Mouse (Mus musculus): ENCODE measurements at regions not wholly inside any gene's neighbourhood (a gene's known extent, or its start where the extent isn't known, plus 50 kb on each side); places are given as distances from the start of the nearest gene placed in this dataset.
A peak's percentile ranks its signal among the peaks of the same experiment; 100 is the strongest.

DNA sequence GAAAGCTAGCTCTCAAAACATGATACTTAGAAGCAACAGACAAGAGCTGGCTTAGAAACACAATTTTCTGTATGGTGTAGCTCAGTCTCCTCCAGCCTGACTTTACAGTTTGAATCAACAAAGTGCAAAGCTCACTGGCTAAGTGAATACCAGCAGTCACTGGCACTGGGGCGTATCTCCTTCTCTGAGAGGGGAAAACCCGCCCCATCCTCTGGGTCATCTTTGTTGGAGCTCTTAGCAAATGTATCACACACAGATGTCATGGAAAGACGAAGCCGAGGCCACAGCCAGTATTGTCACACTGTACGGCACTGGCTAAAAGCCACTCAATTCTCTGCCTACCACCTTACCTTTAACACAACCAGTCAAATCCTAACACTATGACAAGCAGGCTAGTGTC lies 267.8 kb downstream of the Bcor start:
- H3K4me3 ChIP-seq (ENCODE audit: insufficient read depth, low read depth, low read length) = no peak overlapping the region
- H3K27ac ChIP-seq (ENCODE audit: insufficient read depth, low read depth, low read length) = no peak overlapping the region
- no peak for DNase-seq
- TF ChIP-seq CTCF (conservative IDR thresholded peaks at IDR 0.05; ENCODE audit: insufficient read depth, insufficient read length, low read depth, low read length) (no peak), POLR2A (IDR thresholded peaks at IDR 0.05; ENCODE audit: low read depth, low read length) (no peak)
- no peaks in the 10 kb centered on the region for H3K4me1 ChIP-seq (ENCODE audit: control insufficient read depth, insufficient read depth, low read length)
- no peaks in the 10 kb centered on the region for H3K27me3 ChIP-seq (replicated peaks; ENCODE audit: control insufficient read depth, insufficient read depth, low read length)
- 71% methylated on average over 5 of the region's 5 CpGs for WGBS
- H3K36me3 ChIP-seq (ENCODE audit: control insufficient read depth, insufficient read depth, low read length) = no peaks in the 10 kb centered on the region

DNA sequence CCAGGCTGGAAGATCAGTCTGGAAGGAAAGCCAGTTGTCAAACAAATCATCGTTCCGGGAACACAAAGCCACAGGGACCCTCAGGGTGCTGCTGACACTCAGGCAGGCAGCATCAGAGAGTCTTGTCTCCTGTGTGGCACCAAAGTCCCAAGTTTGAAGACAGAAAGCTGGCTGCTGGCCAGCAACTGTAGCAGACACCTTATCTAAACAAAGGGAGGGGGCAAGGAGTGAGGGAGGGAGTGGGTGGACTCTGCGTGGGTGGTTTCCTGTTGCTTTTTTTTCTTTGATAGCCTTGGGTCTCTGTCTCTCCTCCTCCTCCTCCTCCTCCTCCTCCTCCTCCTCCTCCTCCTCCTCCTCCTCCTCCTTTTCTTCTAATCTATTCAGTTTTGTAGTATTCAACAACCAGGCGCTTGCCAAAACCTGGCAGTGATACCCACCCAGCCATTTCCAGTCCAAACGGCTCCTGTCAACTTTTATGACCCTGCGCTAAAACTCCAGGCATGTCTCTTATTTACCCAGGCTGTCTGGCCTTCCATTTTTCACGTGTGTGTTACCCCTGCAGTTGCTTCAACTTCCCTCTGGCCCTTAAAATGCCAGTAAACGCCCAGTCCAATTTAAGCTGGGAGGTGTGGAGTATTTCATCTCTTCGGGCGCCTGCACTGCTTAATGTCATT lies 266.4 kb downstream of the Bcor start:
- H3K27me3 ChIP-seq (replicated peaks; ENCODE audit: control insufficient read depth, insufficient read depth, low read length) = no peaks in the 10 kb centered on the region
- TF ChIP-seq POLR2A (IDR thresholded peaks at IDR 0.05; ENCODE audit: low read depth, low read length) (no peak), CTCF (conservative IDR thresholded peaks at IDR 0.05; ENCODE audit: insufficient read depth, insufficient read length, low read depth, low read length) (no peak)
- no peaks in the 10 kb centered on the region for H3K36me3 ChIP-seq (ENCODE audit: control insufficient read depth, insufficient read depth, low read length)
- DNase-seq = peak; percentile 1
- H3K27ac ChIP-seq (ENCODE audit: insufficient read depth, low read depth, low read length) = no peak overlapping the region
- 55% methylated on average over 9 of the region's 10 CpGs for WGBS
- no peaks in the 10 kb centered on the region for H3K4me1 ChIP-seq (ENCODE audit: control insufficient read depth, insufficient read depth, low read length)
- H3K4me3 ChIP-seq (ENCODE audit: insufficient read depth, low read depth, low read length) = no peak overlapping the region

DNA sequence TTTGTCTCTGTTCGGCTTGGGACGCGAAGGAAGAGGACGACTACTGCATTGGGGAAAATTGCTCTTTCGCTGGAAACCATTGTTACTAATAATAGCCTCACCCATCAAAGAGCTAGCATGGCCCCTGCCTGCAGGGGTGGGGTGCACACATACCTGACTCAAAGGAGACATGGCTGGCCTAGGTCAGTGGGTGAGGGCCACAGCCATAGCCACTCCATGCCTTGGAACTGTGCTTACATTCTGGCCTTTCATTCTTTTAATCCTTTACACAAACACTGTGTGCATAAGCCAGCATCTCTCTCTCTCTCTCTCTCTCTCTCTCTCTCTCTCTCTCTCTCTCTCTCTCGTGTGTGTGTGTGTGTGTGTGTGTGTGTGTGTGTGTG lies 265.9 kb downstream of the Bcor start:
- no peak overlapping the region for H3K4me3 ChIP-seq (ENCODE audit: insufficient read depth, low read depth, low read length)
- WGBS = 56% methylated on average over 5 of the region's 6 CpGs
- no peak for DNase-seq
- no peaks in the 10 kb centered on the region for H3K36me3 ChIP-seq (ENCODE audit: control insufficient read depth, insufficient read depth, low read length)
- TF ChIP-seq POLR2A (IDR thresholded peaks at IDR 0.05; ENCODE audit: low read depth, low read length) = no peak
- no peak for TF ChIP-seq CTCF (conservative IDR thresholded peaks at IDR 0.05; ENCODE audit: insufficient read depth, insufficient read length, low read depth, low read length)
- H3K27ac ChIP-seq (ENCODE audit: insufficient read depth, low read depth, low read length) = no peak overlapping the region
- no peaks in the 10 kb centered on the region for H3K4me1 ChIP-seq (ENCODE audit: control insufficient read depth, insufficient read depth, low read length)
- H3K27me3 ChIP-seq (replicated peaks; ENCODE audit: control insufficient read depth, insufficient read depth, low read length) = no peaks in the 10 kb centered on the region

DNA sequence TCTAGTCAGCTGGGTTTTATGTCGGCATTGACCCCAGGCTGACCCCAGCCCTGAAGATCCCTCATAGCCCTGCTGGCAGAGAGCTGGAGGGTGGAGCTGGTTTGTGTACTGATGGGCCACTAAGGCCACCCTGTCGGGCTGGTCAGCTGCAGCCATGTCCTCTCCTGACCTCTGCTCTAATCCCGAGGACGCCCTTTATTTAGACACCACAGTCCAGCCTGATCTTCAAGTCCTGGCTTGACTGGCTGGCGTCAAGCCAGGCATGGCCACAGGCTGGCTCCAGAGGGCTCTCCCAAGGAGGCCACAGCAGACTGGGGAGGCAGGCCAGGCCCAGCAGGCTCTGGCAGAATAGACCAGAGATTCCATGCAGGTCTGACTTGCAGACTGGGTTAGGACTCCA lies 264.8 kb downstream of the Bcor start:
- Histone ChIP-seq H3K27ac (ENCODE audit: insufficient read depth, low read depth, low read length) (no peak overlapping the region), H3K4me1 (ENCODE audit: control insufficient read depth, insufficient read depth, low read length) (no peaks in the 10 kb centered on the region), H3K36me3 (ENCODE audit: control insufficient read depth, insufficient read depth, low read length) (no peaks in the 10 kb centered on the region), H3K27me3 (replicated peaks; ENCODE audit: control insufficient read depth, insufficient read depth, low read length) (no peaks in the 10 kb centered on the region), H3K4me3 (ENCODE audit: insufficient read depth, low read depth, low read length) (no peak overlapping the region)
- DNase-seq = peak; percentile 61
- TF ChIP-seq POLR2A (IDR thresholded peaks at IDR 0.05; ENCODE audit: low read depth, low read length) = no peak
- 22% methylated on average over 5 of the region's 5 CpGs for WGBS

DNA sequence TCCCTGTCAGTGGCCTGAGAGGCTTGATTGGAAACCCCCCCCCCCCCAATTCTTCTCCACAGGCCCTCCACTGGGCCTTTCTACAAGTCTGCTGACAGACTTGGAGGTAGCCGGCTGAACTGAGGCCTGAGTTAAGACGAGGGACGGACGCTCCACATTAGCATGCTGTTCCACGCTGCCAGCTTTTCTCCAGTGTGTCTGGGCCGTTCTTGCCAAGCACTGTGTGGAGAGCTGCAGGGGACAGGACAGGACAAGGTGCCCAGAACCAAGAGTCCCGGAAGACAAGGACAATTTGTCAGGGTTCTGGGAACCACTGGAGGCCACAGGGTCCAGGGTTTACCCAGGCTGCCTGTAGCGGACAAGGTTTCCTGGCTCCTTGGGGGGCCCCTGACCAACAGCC lies 261.9 kb downstream of the Bcor start:
- TF ChIP-seq POLR2A (IDR thresholded peaks at IDR 0.05; ENCODE audit: low read depth, low read length) (no peak), CTCF (conservative IDR thresholded peaks at IDR 0.05; ENCODE audit: insufficient read depth, insufficient read length, low read depth, low read length) (no peak)
- DNase-seq = no peak
- Histone ChIP-seq H3K36me3 (ENCODE audit: control insufficient read depth, insufficient read depth, low read length) (no peaks in the 10 kb centered on the region), H3K27ac (ENCODE audit: insufficient read depth, low read depth, low read length) (no peak overlapping the region), H3K4me1 (ENCODE audit: control insufficient read depth, insufficient read depth, low read length) (no peaks in the 10 kb centered on the region), H3K4me3 (ENCODE audit: insufficient read depth, low read depth, low read length) (no peak overlapping the region), H3K27me3 (replicated peaks; ENCODE audit: control insufficient read depth, insufficient read depth, low read length) (no peaks in the 10 kb centered on the region)
- WGBS = 68% methylated on average over 8 of the region's 8 CpGs

DNA sequence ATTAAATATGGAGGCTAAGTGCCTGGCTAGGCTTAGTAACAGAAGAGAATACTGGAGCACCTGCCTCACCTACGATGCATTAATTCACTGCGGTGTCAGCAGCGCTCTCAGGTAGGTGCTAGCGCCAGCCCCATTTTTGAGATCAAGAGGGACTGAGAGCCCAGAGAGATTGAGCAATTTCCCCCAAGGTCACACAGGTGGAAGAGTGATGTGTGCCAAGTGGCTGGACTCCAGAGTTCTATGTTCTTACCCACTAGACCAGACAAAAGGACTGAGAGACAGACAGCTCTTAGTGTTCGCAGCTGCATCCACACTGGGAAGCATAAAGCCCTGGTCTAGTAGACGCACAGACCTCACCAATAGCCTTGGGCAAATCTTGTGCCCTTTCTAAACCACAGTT lies 261.1 kb downstream of the Bcor start:
- Histone ChIP-seq H3K36me3 (ENCODE audit: control insufficient read depth, insufficient read depth, low read length) (no peaks in the 10 kb centered on the region), H3K4me1 (ENCODE audit: control insufficient read depth, insufficient read depth, low read length) (no peaks in the 10 kb centered on the region), H3K4me3 (ENCODE audit: insufficient read depth, low read depth, low read length) (no peak overlapping the region), H3K27me3 (replicated peaks; ENCODE audit: control insufficient read depth, insufficient read depth, low read length) (no peaks in the 10 kb centered on the region), H3K27ac (ENCODE audit: insufficient read depth, low read depth, low read length) (no peak overlapping the region)
- DNase-seq = peak; percentile 5
- TF ChIP-seq POLR2A (IDR thresholded peaks at IDR 0.05; ENCODE audit: low read depth, low read length) = no peak
- TF ChIP-seq CTCF (conservative IDR thresholded peaks at IDR 0.05; ENCODE audit: insufficient read depth, insufficient read length, low read depth, low read length) = no peak
- 80% methylated on average over 6 of the region's 6 CpGs for WGBS

DNA sequence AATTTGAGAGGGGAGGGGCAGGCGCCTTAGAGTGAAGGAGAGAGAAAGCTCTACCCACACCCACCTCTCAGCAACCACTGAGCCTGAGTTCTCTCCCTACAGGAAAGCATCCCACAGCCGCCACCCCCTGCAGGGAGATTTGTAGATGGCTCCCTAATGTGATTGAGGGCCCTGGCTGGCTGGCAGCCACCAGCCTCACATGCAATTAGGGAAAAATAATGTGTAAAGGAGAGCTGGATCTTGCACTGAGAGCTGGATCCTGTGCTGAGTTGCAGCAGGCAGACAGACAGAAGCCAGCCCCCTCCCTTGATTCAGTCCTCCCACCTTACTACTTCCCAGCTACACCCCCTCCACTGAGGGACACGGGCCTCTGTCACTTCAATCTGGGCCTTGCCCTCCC lies 260.2 kb downstream of the Bcor start:
- no peak for DNase-seq
- Histone ChIP-seq H3K4me3 (ENCODE audit: insufficient read depth, low read depth, low read length) (no peak overlapping the region), H3K27ac (ENCODE audit: insufficient read depth, low read depth, low read length) (no peak overlapping the region), H3K27me3 (replicated peaks; ENCODE audit: control insufficient read depth, insufficient read depth, low read length) (no peaks in the 10 kb centered on the region), H3K36me3 (ENCODE audit: control insufficient read depth, insufficient read depth, low read length) (no peaks in the 10 kb centered on the region), H3K4me1 (ENCODE audit: control insufficient read depth, insufficient read depth, low read length) (no peaks in the 10 kb centered on the region)
- TF ChIP-seq CTCF (conservative IDR thresholded peaks at IDR 0.05; ENCODE audit: insufficient read depth, insufficient read length, low read depth, low read length) (no peak), POLR2A (IDR thresholded peaks at IDR 0.05; ENCODE audit: low read depth, low read length) (no peak)
- 87% methylated on average over 3 of the region's 3 CpGs for WGBS
